Mouse (Mus musculus) forebrain, embryonic 10.5 days (tissue): ENCODE data around the gene Prlr. TPM values are rescaled to one million over a fixed set of nuclear protein-coding genes. Genes with fewer than 3 reads are reported as not detected.

Experiments
- DNase-seq: peaks from one replicate; pipeline ENCODE4 v3.0.0-alpha.2; 2017; ENCODE audit warnings: low spot score; ENCODE audit errors: extremely low spot score
- H3K27ac ChIP-seq: fragments of 300-500 bp; sonication (generic); 2 replicates; pipeline ENCODE4 v1.5.1; 2016; ENCODE audit warnings: mild to moderate bottlenecking
- H3K27me3 ChIP-seq: fragments of 300-500 bp; sonication (generic); 2 replicates; pipeline ENCODE4 v1.6.1; 2016; ENCODE audit warnings: mild to moderate bottlenecking; ENCODE audit not compliant: poor library complexity, severe bottlenecking
- H3K36me3 ChIP-seq: fragments of 300-500 bp; sonication (generic); replicated peaks from 2 replicates; pipeline ENCODE4 v1.6.1; 2016; ENCODE audit warnings: mild to moderate bottlenecking, moderate library complexity
- H3K4me1 ChIP-seq: fragments of 300-500 bp; sonication (generic); 2 replicates; pipeline ENCODE4 v1.6.1; 2016
- H3K4me3 ChIP-seq: fragments of 300-500 bp; sonication (generic); 2 replicates; pipeline ENCODE4 v1.5.1; 2016; ENCODE audit warnings: mild to moderate bottlenecking, moderate library complexity
- H3K9me3 ChIP-seq: fragments of 300-500 bp; sonication (generic); 2 replicates; pipeline ENCODE4 v1.6.1; 2016; ENCODE audit warnings: mild to moderate bottlenecking, moderate library complexity
- WGBS: fragments of 180-500 bp; shearing (Covaris S2); methylation state at CpG from one replicate; pipeline ENCODE4 v1.1.7; 2016; 5-methylcytosine and 5-hydroxymethylcytosine counted together
- polyA plus RNA-seq: library from polyadenylated mRNA; unstranded; fragments of >200 nt; fragmentation: Nextera tagmentation; extraction: Ambion mirVana; gene quantifications from 2 replicates; pipeline ENCODE4 v1.2.1, GENCODE M21; 2016

The Prlr gene
- polyA plus RNA-seq, 1 experiment from 2014 or later, result 0.07 TPM

GRCm38 (mm10) chr15:10366331-10366730, 189.3 kb downstream of the Prlr start:
- 95% methylated on average over 2 of the region's 2 CpGs for WGBS
- DNase-seq, result no peak
- no peaks in the 10 kb centered on the region for H3K4me1 ChIP-seq
- no peak overlapping the region for H3K27ac ChIP-seq
- H3K4me3 ChIP-seq, result no peak overlapping the region
- H3K36me3 ChIP-seq, result no peaks in the 10 kb centered on the region
- no peaks in the 10 kb centered on the region for H3K27me3 ChIP-seq
- H3K9me3 ChIP-seq, result no peaks in the 10 kb centered on the region

- Histone ChIP-seq H3K4me1 (no peaks in the 10 kb centered on the region), H3K27ac (no peak overlapping the region), H3K27me3 (no peaks in the 10 kb centered on the region), H3K9me3 (no peaks in the 10 kb centered on the region), H3K36me3 (no peaks in the 10 kb centered on the region), H3K4me3 (no peak overlapping the region)
- WGBS, result 86% methylated on average over 3 of the region's 3 CpGs
- no peak for DNase-seq
Observed at GRCm38 (mm10) chr15:10375404-10375803, 198.4 kb downstream of the Prlr start.

GRCm38 (mm10) chr15:10378338-10378959, 201.4 kb downstream of the Prlr start:
- Histone ChIP-seq H3K9me3 (no peaks in the 10 kb centered on the region), H3K27me3 (no peaks in the 10 kb centered on the region), H3K27ac (no peak overlapping the region), H3K4me3 (no peak overlapping the region), H3K4me1 (no peaks in the 10 kb centered on the region), H3K36me3 (no peaks in the 10 kb centered on the region)
- DNase-seq, result no peak
- 88% methylated on average over 4 of the region's 4 CpGs for WGBS

- H3K27ac ChIP-seq, result no peak overlapping the region
- DNase-seq, result no peak
- H3K9me3 ChIP-seq, result no peaks in the 10 kb centered on the region
- H3K4me3 ChIP-seq, result no peak overlapping the region
- H3K27me3 ChIP-seq, result no peaks in the 10 kb centered on the region
- H3K36me3 ChIP-seq, result no peaks in the 10 kb centered on the region
- 93% methylated on average over 3 of the region's 3 CpGs for WGBS
- H3K4me1 ChIP-seq, result no peaks in the 10 kb centered on the region
Observed at GRCm38 (mm10) chr15:10379757-10380458, 202.9 kb downstream of the Prlr start.

GRCm38 (mm10) chr15:10387263-10387662, 210.2 kb downstream of the Prlr start:
- H3K36me3 ChIP-seq, result no peaks in the 10 kb centered on the region
- H3K4me3 ChIP-seq, result no peak overlapping the region
- no peaks in the 10 kb centered on the region for H3K27me3 ChIP-seq
- H3K27ac ChIP-seq, result no peak overlapping the region
- no peaks in the 10 kb centered on the region for H3K4me1 ChIP-seq
- DNase-seq, result no peak
- 87% methylated on average over 2 of the region's 2 CpGs for WGBS
- H3K9me3 ChIP-seq, result no peaks in the 10 kb centered on the region

Other genes with a start within 250 kb of the Prlr start
- gene Gm21973, start 148.1 kb downstream of the Prlr start, polyA plus RNA-seq, result not detected in 2 replicates
- gene Agxt2, start 181.3 kb downstream of the Prlr start, polyA plus RNA-seq, result not detected in 2 replicates